Mouse (Mus musculus): ENCODE measurements around the gene Stx8.

DNA sequence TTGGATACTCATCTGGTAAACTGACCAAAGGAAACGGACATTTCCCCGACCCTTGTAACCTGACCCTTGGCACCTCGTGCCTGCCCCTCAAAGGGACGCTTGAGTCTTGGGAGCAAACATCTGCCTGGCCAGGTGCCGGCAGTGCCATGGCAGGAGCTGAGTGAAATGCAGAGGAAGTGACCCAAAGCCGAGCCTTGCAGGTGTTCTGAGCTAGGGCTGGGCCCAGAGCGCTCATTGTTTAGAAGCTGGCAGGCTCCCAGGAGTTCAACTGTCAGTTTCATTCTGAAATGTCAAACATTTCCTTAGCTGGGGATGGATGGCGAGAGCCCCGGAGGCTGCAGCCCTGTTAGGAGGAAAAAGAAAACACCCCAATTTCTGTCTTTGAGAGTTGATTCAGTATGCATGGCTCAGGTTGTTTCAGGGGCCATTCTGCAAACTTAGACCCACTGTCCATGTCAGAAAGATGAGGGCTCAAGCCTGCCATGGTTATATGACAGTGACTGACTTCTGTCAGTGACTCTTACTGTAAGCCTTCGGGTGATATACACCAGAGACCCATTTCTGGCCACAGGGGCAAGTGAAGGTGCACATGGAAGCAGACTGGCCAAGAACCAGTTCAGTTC lies 233.9 kb downstream of the Stx8 start:
- TF ChIP-seq CTCF (IDR thresholded peaks at IDR 0.05; ENCODE audit: low read depth, low read length) (no peak), POLR2A (IDR thresholded peaks at IDR 0.05; ENCODE audit: borderline replicate concordance, low read depth, low read length) (no peak)

Data from bone marrow macrophage, adult 2 months (primary cell).